Mouse (Mus musculus) heart, embryonic 16.5 days (tissue): ENCODE data around the gene Irf7. TPM values are rescaled to one million over a fixed set of nuclear protein-coding genes. Genes with fewer than 3 reads are reported as not detected.

Source experiments
- ATAC-seq: fragments of 200-750 bp; cut with Nextera tagmentation; replicated peaks from 2 replicates; pipeline ENCODE4 v1.8.0; 2017; ENCODE audit warnings: moderate number of reproducible peaks; ENCODE audit not compliant: insufficient read depth, low FRiP score; ENCODE audit errors: extremely low read depth
- H3K27ac ChIP-seq: fragments of 300-500 bp; sonication (generic); 2 replicates; pipeline ENCODE4 v1.5.1; 2014; ENCODE audit warnings: mild to moderate bottlenecking, low read length, control low read depth, moderate library complexity
- H3K27me3 ChIP-seq: fragments of 300-500 bp; sonication (generic); 2 replicates; pipeline ENCODE4 v1.6.1; 2014; ENCODE audit warnings: low read length, mixed read lengths; ENCODE audit not compliant: control insufficient read depth, insufficient read depth
- H3K36me3 ChIP-seq: fragments of 300-500 bp; sonication (generic); 2 replicates; pipeline ENCODE4 v1.6.1; 2014; ENCODE audit not compliant: control insufficient read depth, insufficient read depth
- H3K4me1 ChIP-seq: fragments of 300-500 bp; sonication (generic); 2 replicates; pipeline ENCODE4 v1.6.1; 2014; ENCODE audit warnings: low read length, mixed read lengths; ENCODE audit not compliant: control insufficient read depth, insufficient read depth
- H3K4me2 ChIP-seq: fragments of 300-500 bp; sonication (generic); 2 replicates; pipeline ENCODE4 v1.6.1; 2014; ENCODE audit warnings: low read depth, mild to moderate bottlenecking, control low read depth, low read length
- H3K4me3 ChIP-seq: fragments of 300-500 bp; sonication (generic); 2 replicates; pipeline ENCODE4 v1.5.1; 2014; ENCODE audit warnings: mild to moderate bottlenecking, control low read depth, low read length
- H3K9ac ChIP-seq: fragments of 300-500 bp; sonication (generic); 2 replicates; pipeline ENCODE4 v1.6.1; 2014; ENCODE audit warnings: low read length, control low read depth
- H3K9me3 ChIP-seq: fragments of 300-500 bp; sonication (generic); replicated peaks from 2 replicates; pipeline ENCODE4 v1.6.1; 2016; ENCODE audit warnings: low read length; ENCODE audit not compliant: control insufficient read depth
- WGBS: fragments of 180-500 bp; shearing (Covaris S2); extraction: QIAGEN DNeasy Blood & Tissue Kit; methylation state at CpG from one replicate; pipeline ENCODE4 v1.1.7; 2014; 5-methylcytosine and 5-hydroxymethylcytosine counted together
- microRNA counts: library from miRNA; unstranded; fragments of <30 nt; microRNA quantifications from one replicate; lab custom pipeline; 2016
- microRNA-seq: library from miRNA; unstranded; fragments of <30 nt; microRNA quantifications from one replicate; pipeline ENCODE4, GENCODE M21; 2017
- polyA plus RNA-seq: library from polyadenylated mRNA; unstranded; fragments of >200 nt; fragmentation: Nextera tagmentation; extraction: Ambion mirVana; gene quantifications from 2 replicates; pipeline ENCODE4 v1.2.1, GENCODE M21; 2015

Irf7 gene
- polyA plus RNA-seq, 1 experiment from 2014 or later, result 9.1 TPM

DNA sequence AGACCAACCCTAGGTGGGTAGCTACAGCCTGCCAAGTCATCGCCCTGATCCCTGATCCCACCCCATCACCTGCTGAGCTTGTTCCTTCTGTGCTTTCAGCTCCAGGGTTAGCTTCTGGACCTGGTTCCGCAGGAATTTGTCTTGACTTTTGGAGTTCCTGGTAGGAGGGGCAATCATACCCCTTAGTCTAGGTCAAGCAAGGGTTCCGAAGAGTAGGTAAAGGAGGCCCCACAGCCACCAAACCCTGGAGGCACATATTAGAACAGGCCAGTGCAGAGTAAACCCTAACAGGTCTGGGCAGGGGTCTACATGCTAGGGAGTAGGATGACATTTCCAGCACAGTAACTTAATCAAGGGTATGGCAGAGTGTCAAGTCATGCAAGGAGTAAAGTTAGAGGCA is 53.1 kb downstream of the Irf7 start:
- Histone ChIP-seq H3K4me2 (no peak overlapping the region), H3K9me3 (no peaks in the 10 kb centered on the region), H3K36me3 (no peaks in the 10 kb centered on the region), H3K4me3 (no peak overlapping the region), H3K4me1 (peaks cover 12% of the 10 kb centered on the region; the same call in 1 of the 2 replicates), H3K9ac (no peak overlapping the region), H3K27me3 (no peaks in the 10 kb centered on the region), H3K27ac (no peak overlapping the region)
- no peak for ATAC-seq
- 79% methylated on average over 3 of the region's 3 CpGs for WGBS

MicroRNAs encoded within 50 kb of the gene (microRNA counts, 519-probe panel; counts per million panel counts)
- 3,372 counts per million, percentile 87 among the panel's probes with 10 or more counts for microRNA mmu-miR-210 (lab: Ali Mortazavi, UCI)

Small RNA genes within 50 kb of the gene (microRNA-seq; reads per million reads assigned to microRNA genes)
- 990 reads per million, percentile 79 among the genes with 10 or more reads in this experiment for gene Mir210

Other genes starting within 250 kb of the Irf7 start
- 1.0 and 1.3 TPM in 2 replicates for gene Ifitm6, start 248.6 kb downstream of the Irf7 start, polyA plus RNA-seq
- gene Gm17387, start 237.3 kb downstream of the Irf7 start, polyA plus RNA-seq, result not detected in 2 replicates
- gene B4galnt4, start 205.4 kb downstream of the Irf7 start, polyA plus RNA-seq, result 0.54 and 0.97 TPM in 2 replicates
- gene Pkp3, start 188.3 kb downstream of the Irf7 start, polyA plus RNA-seq, result 4.1 and 5.2 TPM in 2 replicates
- gene Sigirr, start 165.9 kb downstream of the Irf7 start, polyA plus RNA-seq, result 7.4 and 8.5 TPM in 2 replicates
- gene Ano9, start 148.7 kb downstream of the Irf7 start, polyA plus RNA-seq, result 0.49 and 1.00 TPM in 2 replicates
- 56.1 and 63.9 TPM in 2 replicates for gene Ptdss2, start 144.1 kb downstream of the Irf7 start, polyA plus RNA-seq
- 96.9 and 111 TPM in 2 replicates for gene Rnh1, start 93.6 kb downstream of the Irf7 start, polyA plus RNA-seq
- 59.5 and 92.1 TPM in 2 replicates for gene Hras, start 72.5 kb downstream of the Irf7 start, polyA plus RNA-seq
- 3.0 and 4.1 TPM in 2 replicates for gene Lrrc56, start 72.3 kb downstream of the Irf7 start, polyA plus RNA-seq
- 0.54 and 0.76 TPM in 2 replicates for gene Lmntd2, start 52.4 kb downstream of the Irf7 start, polyA plus RNA-seq
- 16.1 and 17.2 TPM in 2 replicates for gene Rassf7, start 50.6 kb downstream of the Irf7 start, polyA plus RNA-seq
- gene Phrf1, start 37.7 kb downstream of the Irf7 start, polyA plus RNA-seq, result 43.5 and 50.7 TPM in 2 replicates
- 1.6 TPM in 1 of 2 replicates, not detected in the other for gene Cdhr5, start 10.3 kb upstream of the Irf7 start, polyA plus RNA-seq
- gene Sct, start 12.7 kb upstream of the Irf7 start, polyA plus RNA-seq, result 2.1 and 2.8 TPM in 2 replicates
- 0.05 and 0.13 TPM in 2 replicates for gene Drd4, start 25.5 kb upstream of the Irf7 start, polyA plus RNA-seq
- 37.6 and 37.7 TPM in 2 replicates for gene Deaf1, start 61.2 kb upstream of the Irf7 start, polyA plus RNA-seq
- 32.2 and 32.5 TPM in 2 replicates for gene Tmem80, start 61.3 kb upstream of the Irf7 start, polyA plus RNA-seq
- gene Eps8l2, start 72.4 kb upstream of the Irf7 start, polyA plus RNA-seq, result 2.6 and 3.9 TPM in 2 replicates
- 227 and 257 TPM in 2 replicates for gene Taldo1, start 125.7 kb upstream of the Irf7 start, polyA plus RNA-seq
- 26.6 and 28.0 TPM in 2 replicates for gene Gatd1, start 147.7 kb upstream of the Irf7 start, polyA plus RNA-seq
- gene Cend1, start 163.0 kb upstream of the Irf7 start, polyA plus RNA-seq, result 5.2 and 5.9 TPM in 2 replicates
- gene Slc25a22, start 171.4 kb upstream of the Irf7 start, polyA plus RNA-seq, result 17.8 and 19.7 TPM in 2 replicates
- 9.0 and 9.7 TPM in 2 replicates for gene Pidd1, start 177.5 kb upstream of the Irf7 start, polyA plus RNA-seq
- gene Rplp2, start 180.9 kb upstream of the Irf7 start, polyA plus RNA-seq, result 704 and 720 TPM in 2 replicates
- gene Pnpla2, start 188.7 kb upstream of the Irf7 start, polyA plus RNA-seq, result 73.1 and 78.0 TPM in 2 replicates
- 24.2 and 26.1 TPM in 2 replicates for gene Cracr2b, start 194.6 kb upstream of the Irf7 start, polyA plus RNA-seq
- 42.2 and 44.0 TPM in 2 replicates for gene Cd151, start 200.9 kb upstream of the Irf7 start, polyA plus RNA-seq
- gene Polr2l, start 208.7 kb upstream of the Irf7 start, polyA plus RNA-seq, result 56.7 and 61.5 TPM in 2 replicates
- 61.0 and 61.5 TPM in 2 replicates for gene Tspan4, start 208.8 kb upstream of the Irf7 start, polyA plus RNA-seq